Mouse (Mus musculus): ENCODE data around the gene Mrps16.
A peak's percentile ranks its signal among the peaks of the same experiment; 100 is the strongest.

The Mrps16 gene

GRCm38 (mm10) chr14:20393205-20393913, at the start of gene Mrps16:
TSS of gene Mrps16 (minus strand) at chr14:20393634.
- DNase-seq = peak; percentile 98

GRCm38 (mm10) chr14:20442252-20442651, 48.8 kb upstream of the Mrps16 start:
- DNase-seq = no peak

DNA sequence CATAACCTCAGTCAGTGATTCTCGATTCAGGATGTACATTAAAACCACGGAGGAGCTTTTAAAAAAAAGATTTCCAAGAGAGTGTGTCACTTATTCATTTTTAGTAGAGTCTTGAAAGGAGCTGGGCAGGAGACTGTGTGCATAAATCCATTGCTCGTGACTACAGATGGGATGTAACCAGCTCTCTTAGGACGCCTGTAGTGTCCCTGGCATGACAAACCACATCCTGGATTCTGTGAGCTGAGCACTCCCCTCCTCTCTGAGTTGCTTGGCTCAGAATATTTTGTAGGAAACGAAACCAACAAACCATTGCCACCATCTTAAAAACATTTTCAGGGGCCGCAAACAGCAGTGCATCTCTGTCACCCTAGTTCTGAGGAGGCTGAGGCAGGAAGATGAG, 43.5 kb upstream of the Mrps16 start:
- DNase-seq = no peak

DNA sequence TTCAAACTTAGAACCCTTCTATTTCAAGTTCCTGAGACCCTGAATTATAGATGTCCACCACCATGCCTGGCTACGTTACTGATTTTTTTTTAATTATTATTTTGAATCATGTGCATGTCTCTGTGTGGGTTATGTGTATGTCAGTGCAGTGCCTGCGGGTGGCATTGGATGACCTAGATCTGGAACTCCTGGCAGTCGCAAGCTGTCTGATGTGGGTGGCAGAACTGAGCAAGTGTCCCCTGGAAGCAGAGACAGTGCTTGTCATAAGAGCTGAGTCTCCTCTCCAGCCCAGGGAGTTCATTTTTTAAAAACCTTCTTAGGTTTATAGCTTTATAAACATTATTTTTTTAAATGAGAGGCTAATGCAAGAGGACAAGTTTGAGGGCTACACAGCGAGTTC, 39.0 kb upstream of the Mrps16 start:
- DNase-seq = no peak

- DNase-seq = no peak
These were observed 38.3 kb upstream of the Mrps16 start for GRCm38 (mm10) chr14:20431726-20432125.

GRCm38 (mm10) chr14:20429833-20430232, 36.4 kb upstream of the Mrps16 start:
- peak; percentile 27 for DNase-seq

GRCm38 (mm10) chr14:20428593-20428992, 35.2 kb upstream of the Mrps16 start:
- no peak for DNase-seq

DNA sequence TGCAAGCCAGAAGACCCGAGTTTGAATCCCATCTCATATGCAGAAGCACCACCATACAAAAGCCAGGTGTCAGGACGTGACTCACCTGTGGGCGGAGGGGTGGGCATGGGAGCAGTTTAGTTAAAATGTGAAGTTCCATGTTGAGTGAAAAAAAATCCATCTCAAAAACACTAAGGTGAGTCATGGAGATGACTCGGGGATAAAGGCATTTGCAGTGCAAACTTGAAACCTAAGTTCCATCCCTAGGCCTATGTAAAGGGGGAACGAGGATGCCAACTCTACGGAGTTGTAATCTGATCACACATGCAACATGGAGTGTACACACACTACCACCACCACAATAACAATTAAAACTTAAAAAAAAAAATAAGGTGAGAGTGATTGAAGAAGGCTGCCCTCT, 29.6 kb upstream of the Mrps16 start:
- DNase-seq = no peak

- peak; percentile 21 for DNase-seq
These were observed 28.8 kb upstream of the Mrps16 start for GRCm38 (mm10) chr14:20422257-20422656.

- DNase-seq = peak; percentile 50
These were observed 6.6 kb upstream of the Mrps16 start for GRCm38 (mm10) chr14:20400071-20400470.

DNA sequence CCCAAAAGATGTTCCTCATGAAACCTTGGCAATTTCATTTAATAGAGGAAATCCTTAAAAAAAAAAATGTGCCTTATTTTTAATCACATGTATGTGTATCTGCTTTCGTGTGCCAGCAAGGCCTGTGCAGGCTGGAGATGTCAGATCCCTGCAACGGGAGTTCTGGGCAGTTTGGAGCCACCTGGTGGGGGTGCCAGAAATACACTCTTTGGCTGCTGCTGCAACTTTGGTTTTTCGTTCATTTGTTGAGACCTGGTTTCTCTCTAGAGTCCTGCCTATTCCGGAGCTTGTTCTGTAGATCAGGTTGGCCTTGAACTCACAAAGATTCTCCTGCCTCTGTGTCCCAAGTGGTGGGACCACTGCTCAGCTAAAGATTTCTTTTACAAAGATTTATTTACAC, 5.4 kb upstream of the Mrps16 start:
- peak; percentile 45 for DNase-seq

GRCm38 (mm10) chr14:20397220-20397619, 3.8 kb upstream of the Mrps16 start:
- DNase-seq = no peak

DNA sequence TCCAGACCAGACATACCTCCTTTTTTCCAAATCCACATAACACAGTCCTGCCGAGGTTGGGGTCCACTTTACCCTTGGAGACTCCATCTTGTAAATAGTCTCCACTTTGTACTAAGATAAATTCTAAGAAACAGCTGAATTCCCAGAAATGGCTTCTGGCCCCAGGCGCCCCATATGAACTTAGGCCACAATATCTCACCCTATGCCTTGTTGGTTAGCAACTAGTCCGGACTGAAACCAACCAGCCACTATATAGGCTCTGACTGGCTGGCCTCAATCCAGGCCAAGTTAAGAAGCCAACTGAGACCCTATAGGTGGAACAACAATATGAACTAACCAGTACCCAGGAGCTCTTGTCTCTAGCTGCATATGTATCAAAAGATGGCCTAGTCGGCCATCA, 1.1 kb downstream of the Mrps16 start:
- no peak for DNase-seq

DNA sequence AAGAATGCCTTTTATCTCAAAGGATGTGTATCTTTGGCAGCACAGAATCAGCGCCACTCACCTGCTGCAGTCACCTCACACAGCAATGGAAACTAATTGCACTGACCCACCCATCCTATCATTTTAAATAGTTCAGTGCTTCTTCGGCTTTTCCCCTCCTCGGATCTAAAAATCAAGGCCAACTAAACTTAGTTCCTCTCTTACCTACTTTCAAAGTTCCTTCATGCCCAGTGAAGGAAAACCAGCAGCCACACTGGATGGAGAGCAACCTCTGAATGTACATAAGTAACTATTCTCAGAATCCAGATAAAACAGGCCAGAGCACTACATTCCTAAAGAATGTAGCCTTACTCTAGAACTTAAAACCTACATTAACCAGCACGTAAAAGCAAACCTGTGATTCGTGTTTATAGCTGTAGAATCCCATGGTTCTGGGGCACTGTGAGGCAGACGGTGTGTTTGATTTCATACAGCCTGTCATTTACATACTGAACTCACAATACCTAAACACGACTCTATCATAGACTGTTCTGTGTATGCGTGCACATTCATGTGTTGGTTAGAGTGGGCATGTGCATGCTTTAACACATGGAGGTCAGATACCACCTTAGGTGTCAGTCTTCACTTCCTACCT, 3.9 kb downstream of the Mrps16 start:
- no peak for DNase-seq

DNA sequence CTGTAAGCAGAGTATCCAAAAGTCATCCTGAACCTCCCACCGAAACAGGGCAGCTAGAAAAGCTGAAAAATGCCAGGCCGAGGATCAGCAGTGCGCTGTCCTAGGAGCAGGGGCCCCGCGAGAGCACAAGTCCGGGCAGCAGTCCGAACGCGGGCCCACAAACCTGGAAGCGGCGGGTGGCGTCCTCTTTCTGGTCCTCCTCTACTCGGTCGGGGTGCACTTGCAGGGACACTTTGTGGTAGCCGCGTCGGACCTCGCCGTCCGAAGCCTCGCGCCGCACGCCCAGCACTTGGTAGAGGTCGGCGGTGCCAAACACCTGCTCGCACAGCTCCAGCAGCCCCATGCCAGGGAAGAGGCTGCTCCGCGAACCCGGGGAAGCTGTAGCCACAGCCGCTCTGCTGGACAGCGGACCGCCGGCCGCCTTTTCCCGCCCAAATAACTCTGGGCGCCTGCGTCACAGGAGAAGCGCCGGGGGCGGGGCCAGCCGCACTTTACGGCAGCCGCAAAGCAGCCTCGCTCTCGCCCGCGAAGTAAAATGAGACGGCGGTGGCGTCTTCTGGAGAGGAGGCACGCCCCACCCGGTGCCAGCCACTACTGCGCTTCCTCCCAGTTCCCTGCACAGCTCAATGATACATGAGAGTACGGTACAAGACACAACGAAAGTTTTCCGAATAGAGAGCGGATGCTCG, 4.8 kb downstream of the Mrps16 start, which contains the start of gene Dnajc9:
Dnajc9 (minus strand) TSS at position 470 of the 689 bp plus-strand sequence.
- DNase-seq = peak; percentile 97

DNA sequence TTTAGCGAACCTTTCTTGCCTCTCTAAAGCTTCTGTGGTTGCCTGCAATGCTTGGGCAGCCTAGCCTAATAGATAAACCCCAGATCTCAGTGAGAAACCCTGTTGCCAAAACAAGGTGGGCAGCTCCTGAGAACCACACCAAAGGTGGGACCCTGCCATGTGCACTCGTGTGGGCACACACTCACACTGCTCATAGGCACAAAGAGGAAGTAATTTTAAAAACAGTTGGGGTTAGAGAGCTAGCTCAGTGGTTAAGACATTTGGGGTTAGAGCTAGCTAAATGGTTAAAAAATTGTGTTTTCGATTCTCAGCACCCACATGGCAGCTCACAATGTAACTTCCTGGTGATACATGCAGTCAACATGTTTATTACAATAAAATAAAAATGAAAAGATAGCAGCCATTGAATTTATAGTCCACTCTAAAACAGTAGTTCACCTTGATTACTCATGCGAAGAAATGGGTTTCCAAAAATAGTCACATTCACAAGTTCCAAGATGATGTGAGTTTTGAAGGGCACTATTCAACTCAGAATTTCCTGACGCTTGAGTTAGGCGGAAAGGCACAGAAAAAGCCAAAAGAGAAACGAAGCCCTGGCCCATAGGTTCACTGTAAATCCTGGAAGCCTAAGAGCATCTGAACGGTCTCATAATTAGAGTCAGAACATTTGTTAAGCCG, 13.5 kb downstream of the Mrps16 start:
- no peak for DNase-seq

DNA sequence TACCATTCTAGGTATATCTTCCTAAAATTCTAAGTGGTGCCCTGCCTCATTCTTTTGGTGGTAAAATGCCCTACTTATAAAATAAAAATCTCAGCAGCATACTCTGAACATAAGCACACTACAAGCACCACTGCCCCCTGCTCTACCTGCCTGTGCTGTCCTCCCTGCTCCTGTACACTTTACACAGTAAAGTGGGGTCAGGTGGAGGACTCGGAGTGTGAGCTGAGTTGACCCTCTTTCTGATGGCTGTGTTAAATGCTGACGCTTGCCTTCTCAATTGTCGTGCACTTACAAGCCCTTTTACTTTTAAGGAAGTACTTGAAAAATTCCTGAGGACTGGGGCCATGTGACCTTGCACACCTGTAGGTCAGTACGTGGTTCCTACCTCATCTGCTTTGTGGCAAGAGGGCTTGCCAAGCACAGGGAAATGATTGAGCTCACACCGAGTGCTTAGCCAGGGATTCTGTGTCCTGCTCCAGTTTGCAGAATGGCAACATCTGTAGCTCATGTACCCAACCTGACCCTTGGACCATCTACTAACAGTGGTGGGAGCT, 14.3 kb downstream of the Mrps16 start:
- DNase-seq = no peak

GRCm38 (mm10) chr14:20378313-20379061, 14.9 kb downstream of the Mrps16 start:
- DNase-seq = peak; percentile 67

GRCm38 (mm10) chr14:20377112-20377521, 16.3 kb downstream of the Mrps16 start:
- DNase-seq = no peak

GRCm38 (mm10) chr14:20371854-20372253, 21.6 kb downstream of the Mrps16 start:
- no peak for DNase-seq

DNA sequence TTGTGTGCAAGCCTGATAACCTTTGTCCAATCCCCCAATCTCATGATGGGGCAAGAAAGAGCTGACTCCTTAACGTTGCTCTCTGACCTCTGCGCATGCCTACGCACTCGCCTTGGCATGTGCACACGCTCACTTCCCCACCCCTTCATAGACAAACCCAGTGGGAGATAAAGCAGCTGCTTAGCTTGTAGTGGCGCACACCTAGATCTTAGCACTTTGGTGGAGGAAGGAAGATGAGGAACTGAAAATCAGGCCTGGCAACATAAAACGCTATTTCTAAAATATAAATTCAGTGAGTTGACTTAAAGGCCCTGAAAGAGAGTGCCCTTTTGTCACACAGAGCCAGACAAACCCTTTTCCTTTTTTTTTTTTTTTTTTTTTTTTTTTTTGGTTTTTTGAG, 22.6 kb downstream of the Mrps16 start:
- DNase-seq = no peak

DNA sequence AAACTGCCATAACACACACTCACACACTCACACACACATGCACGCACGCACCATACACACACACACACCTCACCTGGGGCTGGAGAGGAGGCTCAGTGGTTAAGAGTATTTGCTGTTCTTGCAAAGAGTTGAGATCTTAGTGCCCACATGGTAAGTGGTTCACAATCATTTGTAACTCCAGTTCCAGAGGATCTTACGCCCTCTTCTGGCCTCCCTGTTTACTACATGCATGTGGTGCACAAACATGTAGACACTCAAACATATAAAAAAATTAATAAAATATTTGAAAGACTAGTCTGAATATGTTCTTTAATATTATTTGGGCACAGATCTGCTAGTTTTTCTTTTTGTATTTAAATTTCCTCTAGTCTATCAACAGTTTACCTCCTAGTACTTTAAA, 25.2 kb downstream of the Mrps16 start:
- DNase-seq = no peak

Data from kidney, postnatal 14 days (tissue).